Mouse (Mus musculus): ENCODE results near the gene B3galt6.

Gene B3galt6

DNA sequence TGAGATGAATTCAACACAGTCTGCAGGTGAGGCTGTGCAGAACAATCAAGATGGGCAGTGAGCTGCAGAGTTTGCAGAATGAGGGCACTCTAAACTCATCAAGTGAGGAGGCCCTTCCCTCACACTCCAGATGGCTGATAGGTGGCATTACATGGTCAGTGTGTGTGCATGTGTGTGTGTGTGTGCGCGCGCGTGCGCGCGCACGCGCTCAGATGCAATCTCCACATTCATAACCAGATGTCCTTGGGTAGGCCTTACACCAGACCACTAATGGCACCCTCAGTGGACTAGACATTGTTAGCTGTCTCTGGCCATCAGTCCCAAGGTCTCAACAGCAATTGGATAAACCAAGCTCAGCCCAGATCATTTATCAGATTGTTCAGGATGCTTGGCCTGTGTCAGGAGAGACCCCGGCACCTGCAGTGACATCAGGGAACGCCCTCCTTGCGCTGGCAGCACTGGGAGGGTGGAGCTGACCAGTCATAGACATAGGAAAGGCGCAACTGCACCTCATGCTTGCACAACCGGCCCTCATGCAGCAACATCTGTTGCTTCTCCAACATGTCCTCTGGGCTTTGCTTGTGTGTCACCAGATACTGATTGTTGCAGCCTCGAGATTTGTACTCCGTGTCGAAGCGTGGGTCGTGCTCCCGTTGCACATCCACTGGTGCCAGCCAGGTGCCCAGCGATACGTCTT, 1.1 kb downstream of the B3galt6 start:
- no peak for DNase-seq

DNA sequence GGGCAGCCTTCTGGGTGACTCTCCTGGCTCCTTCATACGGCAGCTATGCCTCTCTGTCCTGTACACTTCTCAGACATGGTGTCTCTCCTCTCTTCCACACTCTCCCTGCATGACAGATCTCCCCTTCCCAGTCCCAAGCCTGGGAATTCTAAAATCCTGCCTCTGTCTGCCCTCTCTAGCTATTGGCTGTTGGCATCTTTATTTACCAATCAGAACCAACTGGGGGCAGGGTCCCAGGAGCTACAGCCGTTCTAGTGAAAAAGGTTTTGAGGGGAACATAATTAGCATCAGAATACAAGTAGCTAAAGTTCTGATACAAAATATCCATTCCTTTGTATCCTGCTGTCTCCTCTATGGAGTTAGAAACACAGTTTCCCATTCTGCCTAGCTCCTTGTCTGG, 8.7 kb downstream of the B3galt6 start:
- no peak for DNase-seq

DNA sequence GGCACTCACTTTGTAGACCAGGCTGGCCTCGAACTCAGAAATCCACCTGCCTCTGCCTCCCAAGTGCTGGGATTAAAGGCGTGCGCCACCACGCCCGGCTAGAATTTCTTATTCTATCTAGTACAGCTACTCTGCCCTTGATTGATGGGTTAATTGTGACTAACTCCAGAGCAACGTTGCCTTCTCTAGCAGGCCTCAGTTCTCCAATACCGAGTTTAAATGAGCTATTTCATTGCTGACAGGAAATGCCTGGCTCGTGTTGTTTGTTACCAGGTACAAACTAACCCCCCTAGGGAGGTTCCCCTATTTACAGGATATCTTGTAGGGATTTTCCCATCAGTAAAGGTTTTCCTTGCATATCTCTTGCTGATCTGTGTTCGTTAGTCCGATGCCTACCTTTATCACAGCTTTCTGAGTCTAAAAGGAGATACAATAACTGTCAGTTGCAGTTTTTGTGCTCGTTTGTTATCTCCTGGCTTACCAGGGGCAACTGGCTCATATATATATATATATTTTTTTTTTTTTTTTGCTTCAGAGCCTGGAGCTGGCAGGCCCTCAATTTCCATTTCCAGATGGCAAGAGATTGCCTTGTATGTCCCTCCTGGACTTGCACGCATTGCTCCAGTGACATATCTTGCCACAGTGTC, 10.9 kb downstream of the B3galt6 start:
- no peak for DNase-seq

DNA sequence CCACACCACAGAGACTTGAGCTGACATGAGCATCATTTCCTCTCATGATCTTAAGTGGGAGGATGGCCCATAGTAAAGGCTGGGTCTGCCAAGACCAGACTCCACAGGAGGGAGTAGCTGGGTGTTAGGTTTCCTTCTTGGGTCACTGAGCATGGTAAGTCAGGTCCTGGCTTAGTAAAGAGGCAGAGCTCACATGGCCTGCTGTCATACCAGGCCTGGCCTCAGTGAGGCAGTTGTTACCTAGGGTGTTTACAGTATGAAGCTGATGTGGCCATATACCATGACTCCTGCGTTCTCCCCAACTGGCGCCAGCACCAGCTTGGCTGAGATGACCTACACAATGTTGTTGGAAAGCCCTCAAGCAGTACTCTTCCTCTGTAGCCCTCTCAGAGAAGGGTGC, 19.2 kb downstream of the B3galt6 start:
- DNase-seq = no peak

DNA sequence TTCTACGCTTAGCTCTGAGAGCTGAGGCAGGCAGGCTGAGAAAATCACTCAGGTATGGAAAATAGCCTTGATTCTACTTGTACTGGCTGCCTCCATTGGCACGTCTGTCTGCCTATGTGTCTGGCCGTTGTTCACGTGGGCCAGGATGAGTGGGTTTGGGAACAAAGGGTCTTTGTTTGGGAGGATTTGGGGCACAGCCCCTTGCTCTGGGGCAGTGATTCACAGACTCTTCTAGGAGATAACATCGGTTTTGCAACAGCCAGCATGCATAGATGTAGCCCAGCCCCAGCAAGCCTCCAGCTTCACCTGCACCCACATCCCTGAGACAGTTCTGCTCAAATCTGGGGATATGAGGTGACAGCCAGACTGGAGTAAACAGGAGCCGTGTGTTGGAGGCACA, 19.8 kb downstream of the B3galt6 start:
- DNase-seq = no peak

DNA sequence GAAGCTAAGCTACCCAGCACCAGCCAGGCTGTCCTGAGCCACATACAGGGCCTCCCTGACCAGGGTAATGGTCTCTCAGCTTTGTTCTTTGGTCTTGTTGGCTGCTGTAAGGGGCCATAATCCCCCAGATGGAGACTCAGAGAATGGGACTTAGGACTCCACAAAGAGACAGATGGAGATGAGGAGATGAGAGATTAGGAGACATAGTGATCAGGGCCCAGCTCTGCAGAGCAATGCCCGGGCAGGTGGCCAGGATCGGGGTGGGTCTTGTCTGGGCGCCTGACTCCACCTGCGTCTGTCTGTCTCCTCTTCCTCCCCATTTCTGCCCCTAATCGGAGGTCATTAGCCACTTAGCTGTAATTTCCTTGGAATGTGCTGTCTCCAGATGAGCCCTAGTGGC, 22.2 kb downstream of the B3galt6 start:
- DNase-seq = no peak

DNA sequence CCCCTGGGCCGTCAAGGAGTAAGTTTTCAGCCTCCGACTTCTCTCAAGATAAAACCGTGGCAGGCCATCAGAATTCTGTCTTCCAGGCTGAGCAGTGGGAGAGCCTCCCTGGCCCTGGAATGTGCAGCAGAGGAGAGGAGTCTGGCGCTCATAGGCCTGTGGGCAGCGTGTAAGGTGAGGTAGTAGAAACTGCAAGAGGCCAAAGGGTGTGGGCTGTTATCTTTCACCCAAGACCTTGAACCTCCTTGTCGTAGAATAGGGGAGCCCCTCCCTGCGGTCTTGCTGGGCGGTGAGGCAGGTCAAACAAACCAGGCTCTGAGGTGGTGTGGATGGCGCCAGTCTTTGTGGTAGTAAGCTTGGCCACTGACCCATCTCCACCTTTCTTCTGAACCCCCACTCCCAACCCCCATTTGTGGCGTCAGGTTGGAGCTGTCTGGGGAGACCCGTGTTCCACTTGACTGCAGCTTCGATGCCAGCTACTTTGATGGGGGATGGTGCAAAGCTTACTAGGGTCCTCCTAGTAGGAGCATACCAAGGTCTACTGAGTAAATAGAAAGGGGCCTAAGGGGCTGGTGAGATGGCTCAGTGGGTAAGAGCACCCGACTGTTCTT, 23.3 kb downstream of the B3galt6 start:
- DNase-seq = no peak

DNA sequence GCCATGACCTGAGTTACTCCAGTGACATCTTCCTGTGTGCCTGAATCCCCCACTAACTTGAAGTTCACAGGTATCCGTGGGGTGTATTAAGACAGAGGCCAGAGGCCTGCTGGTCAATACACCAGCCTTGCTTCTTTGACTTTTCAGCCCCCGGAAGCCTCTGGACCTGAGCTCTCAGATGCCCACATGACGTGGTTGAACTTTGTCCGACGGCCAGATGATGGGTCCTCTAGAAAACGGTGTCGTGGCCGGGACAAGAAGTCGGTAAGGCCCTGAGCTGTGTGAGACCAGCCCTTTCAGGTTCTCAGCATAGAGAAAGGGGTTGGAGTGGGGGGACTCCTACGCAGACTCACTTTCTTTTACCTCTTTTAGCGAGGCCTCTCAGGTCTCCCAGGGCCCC, 28.1 kb downstream of the B3galt6 start:
- DNase-seq = peak; percentile 59

DNA sequence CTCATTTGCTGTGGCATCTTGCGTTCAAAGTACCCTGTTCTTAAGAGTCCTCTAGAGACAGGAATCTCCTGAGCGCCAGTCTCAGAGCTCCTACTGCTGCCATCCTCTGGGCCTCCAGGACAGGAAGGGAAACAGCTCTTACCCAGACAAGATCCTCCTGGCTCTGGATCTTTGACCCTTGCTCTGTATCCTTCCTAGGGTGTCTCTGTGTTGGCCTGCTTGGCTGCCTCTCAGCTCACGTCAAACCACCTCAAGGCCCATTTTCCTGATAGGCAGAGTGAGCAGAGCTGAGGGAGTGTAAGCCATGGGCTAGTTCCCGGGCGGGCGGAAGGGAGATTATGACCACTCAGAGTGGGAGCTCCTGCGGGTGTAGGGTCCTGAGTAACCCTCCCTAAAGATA, 29.3 kb downstream of the B3galt6 start:
- peak; percentile 62 for DNase-seq

DNA sequence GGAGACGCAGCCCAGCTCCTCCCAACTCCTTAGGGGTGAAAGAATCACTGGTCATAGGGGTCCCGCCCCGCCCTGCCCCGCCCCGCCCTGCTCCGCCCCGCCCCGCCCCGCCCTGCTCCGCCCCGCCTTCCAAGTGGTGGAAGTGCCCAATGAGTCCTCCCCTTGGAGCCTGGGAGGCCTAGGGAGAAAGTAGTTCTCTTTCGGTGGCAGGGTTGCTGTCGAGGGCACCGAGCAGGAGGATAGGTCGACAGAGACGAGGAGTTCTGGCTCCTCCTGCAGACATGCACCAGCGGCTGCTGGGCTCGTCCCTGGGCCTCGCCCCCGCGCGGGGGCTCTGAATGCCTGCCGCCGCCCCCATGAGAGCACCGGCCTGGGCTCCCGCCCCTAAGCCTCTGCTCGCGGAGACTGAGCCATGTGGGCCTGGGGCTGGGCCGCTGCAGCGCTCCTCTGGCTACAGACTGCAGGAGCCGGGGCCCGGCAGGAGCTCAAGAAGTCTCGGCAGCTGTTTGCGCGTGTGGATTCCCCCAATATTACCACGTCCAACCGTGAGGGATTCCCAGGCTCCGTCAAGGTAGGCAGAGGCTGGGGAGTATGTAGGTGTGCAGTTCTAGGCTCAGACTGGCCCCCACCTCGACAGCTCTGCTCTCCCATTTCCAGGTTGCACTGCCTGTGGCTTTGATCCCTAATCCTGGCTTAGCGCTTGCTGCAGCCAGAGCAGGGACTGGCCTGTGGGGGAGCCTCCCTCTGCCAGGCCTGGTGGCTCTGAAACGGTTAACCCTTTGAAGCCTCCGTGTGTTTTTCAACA, 30.1 kb downstream of the B3galt6 start, which contains the start of gene C1qtnf12:
TSS of gene C1qtnf12 (plus strand) at position 152 of the 805 bp plus-strand sequence.
- peak; percentile 73 for DNase-seq

DNA sequence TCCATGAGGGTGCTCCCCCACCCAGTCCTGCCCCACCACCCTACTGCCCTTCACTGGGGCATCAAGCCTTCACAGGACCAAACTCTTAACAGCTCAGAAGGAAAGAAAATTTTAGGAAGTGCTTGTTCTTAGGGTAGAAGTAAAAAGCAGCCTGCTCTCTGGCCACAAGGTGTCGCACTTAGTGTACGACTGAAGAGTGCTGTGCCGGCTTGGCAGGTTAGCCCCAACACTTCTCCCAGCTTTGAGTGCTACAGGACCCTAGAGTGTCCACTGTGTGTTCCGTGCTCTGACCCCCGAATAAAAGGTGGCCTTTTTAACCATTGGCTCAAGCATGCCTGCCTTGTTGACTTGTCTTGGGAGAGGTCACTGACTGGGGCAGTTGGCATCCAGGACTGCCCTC, 33.2 kb downstream of the B3galt6 start:
- DNase-seq = peak; percentile 71

DNA sequence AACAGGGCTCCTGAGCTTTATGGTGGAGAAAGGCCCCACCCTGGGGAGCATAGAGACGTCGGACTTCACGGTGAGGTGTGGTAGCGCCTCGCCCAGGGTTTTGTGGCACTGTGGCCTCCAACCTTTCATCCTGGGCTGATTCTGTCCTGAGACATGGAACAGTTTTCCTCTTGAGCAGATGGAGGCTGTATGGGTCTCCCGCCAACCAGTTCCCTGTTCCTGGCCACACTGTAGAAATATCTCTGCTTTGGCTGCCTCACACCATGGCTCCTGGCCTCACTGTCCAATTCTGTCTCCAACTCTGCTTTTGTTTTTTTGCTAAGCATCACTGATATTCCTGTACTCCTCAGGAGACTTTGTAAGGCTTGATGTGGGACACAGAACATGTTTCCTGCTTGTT, 37.0 kb downstream of the B3galt6 start:
- no peak for DNase-seq

DNA sequence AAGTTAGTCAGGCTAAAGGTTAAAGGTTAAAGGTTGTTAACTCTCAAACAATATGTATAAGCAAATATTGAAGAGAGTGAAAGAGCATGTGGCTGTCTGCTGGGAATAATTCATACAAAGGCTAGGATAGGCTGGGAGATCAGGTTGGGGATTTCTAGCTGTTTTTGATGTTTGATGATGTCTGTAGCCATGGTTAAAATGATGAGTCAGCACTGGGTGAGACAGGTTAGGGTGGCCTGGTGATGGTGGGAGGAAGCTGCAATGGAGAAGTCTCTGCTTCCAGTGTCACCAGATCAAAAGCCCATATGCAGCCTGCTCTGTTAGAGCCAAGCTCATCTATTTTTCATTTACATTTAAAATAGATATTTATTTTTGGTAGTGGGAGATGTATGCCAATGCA, 45.4 kb downstream of the B3galt6 start:
- DNase-seq = no peak

DNA sequence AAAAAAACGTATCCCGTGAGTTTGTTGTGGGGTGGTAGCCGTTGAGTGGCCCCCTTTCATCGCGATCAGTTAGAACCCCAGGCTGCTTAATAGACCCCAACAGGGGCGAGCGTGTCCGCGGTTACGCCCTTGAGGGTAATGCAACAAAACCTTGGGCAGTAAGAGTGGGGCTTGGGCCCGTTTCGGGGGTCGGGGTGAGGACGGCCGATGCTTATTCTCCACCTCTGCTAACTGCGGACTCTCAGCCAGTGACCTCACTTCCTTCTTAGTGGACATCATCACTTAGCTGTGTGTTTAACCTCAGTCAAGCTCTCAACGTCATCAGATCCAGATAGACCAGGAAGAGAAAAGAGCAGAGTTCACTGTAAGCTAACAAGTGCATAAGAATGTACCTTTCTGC, 48.2 kb downstream of the B3galt6 start:
- DNase-seq = no peak

DNA sequence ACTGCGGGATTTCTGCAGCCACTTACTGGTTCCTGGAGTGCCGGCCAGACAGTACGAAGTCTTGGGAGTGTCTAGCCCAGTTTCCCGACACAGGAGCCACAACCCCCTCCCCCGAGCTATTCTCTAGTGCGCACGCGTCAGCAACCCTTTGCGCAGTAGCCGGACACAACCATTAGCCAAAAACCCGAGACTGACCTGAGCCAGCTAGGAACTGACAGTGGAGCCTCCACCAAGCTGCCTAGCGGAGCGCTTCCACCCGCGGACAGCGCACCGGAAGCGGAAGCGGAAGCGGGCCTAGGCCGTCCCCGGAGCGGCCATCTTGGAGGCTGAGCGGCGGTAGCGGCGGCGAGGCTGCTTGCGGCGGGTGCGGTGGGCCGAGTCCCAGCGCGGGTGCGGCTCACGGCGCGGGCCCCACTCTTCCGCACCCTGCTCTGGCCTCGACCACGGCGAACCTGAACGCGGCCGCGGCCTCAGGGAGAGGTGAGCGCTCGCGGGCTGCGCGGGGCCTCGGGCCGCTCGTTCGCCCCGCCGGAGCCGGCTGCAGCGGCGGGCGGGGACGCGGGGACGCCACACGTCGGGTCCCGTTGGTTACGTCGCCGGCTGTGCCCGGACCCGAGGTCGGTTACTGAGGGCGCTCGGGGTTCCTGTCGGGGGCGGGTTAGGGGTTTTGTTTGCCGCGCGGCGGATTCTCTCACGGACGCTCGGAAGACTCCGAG, 48.8 kb downstream of the B3galt6 start, which contains the start of gene Ube2j2:
TSS of gene Ube2j2 (plus strand) at position 298 of the 716 bp plus-strand sequence.
- peak; percentile 95 for DNase-seq

DNA sequence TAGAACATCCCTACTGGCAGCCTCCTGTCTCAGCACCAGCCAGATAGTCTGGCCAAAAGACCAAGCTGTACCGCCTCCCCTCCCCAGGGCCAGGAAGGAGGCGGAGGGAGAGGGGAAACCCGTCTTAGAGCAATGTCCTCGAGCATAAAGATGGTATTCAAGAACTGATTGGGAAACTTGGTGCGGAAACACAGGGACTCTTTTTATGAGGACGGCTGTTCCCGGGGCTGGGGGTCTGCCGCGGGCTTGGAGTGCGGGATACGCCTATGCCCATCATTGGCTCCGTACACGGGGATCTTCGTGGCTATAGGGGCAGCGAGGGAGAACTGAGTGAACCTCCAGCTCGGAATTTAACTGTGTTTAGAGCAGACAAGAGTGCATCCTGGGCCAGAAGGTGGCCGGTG, 49.4 kb downstream of the B3galt6 start:
- DNase-seq = no peak

Data from kidney, adult 11 months (tissue).